Mouse (Mus musculus) kidney, adult 18-20 months (tissue): ENCODE results near the gene Rhod.
"Not testable (repeated sequence)": the region's sequence is repeated elsewhere in the genome, so short reads cannot be mapped to it uniquely, and the experiment has no call there.

Experiments used
- DNase-seq: peaks from one replicate; pipeline ENCODE4 v3.0.0; 2021

Gene Rhod

DNA sequence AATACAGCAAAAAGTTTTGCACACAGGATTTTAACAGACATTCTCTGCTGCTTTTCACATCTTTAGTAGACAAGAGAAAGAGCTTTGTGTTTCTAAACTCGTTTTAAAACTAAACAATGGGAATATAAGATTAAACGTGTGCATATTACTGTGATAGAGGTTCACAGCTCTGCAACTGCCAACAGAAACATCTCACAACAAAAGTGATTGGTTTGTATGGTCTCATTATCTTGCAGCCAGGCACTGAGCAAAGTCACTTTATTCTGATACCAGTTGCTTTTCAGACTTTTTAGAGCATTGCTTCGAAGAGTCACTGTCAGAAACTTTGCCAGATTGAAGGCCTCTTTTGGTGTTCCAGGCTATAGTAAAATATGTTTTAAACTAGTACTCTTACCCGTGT is 40.3 kb downstream of the Rhod start:
- no peak for DNase-seq

DNA sequence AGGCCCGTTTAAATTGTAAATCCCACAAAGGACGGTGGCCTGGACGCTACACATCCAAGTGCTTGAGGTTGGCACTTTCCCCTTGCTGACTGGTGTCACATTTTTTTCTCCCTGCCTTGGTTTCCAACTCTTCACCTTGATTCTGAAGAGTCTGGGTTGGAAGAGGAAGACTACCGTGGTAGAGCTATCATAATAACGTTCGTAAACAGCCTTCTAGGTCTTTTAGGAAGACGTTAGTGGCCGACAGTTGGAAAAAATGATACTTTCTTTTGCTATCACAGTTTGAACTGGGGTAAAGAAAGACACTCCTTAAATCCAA is 40.6 kb downstream of the Rhod start:
- no peak for DNase-seq

DNA sequence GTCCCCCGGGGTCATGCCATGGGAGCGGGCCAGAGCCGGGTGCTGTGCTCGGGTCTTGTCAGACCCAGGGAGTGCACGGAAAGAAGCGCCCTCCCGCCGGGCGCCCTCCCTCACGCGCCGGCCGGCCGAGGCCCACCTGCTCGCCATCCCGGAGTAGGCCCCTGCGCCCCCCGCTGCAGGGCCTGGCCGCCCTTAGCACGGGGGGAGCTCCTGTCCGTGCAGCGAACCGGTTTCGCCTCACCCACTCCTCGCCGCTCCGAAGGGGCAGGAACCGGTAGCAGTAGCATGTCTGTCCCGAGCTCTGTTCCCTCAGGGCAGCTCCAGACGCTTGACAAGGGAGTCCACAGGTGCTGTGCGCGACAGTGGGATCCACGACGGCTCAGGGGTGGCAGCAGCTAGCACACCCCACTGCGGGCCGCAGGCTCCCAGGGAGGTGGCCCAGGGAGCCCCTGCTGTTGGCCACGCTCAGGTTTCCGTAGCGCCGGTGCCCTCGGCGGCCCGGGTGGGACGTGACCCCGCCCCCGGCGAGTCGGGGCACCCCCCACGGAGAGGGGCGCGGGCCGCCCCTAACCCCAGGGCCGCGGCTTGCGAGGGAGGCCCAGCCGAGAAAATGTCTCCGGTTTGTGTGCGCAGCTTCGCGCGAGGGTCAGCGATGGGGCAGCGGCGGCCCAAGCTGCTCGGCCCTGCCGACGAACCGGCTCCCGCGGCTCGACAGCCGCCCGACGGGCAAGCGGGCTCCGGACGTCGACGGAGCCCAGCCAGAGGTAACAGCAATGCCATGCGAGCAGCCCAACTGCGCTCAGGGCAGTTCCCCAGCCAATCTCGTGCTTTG is 41.2 kb downstream of the Rhod start, which contains the start of gene Kdm2a:
Gene Kdm2a, minus strand, starts transcription at position 488 of the 832 bp plus-strand sequence.
- peak; percentile 76 for DNase-seq

DNA sequence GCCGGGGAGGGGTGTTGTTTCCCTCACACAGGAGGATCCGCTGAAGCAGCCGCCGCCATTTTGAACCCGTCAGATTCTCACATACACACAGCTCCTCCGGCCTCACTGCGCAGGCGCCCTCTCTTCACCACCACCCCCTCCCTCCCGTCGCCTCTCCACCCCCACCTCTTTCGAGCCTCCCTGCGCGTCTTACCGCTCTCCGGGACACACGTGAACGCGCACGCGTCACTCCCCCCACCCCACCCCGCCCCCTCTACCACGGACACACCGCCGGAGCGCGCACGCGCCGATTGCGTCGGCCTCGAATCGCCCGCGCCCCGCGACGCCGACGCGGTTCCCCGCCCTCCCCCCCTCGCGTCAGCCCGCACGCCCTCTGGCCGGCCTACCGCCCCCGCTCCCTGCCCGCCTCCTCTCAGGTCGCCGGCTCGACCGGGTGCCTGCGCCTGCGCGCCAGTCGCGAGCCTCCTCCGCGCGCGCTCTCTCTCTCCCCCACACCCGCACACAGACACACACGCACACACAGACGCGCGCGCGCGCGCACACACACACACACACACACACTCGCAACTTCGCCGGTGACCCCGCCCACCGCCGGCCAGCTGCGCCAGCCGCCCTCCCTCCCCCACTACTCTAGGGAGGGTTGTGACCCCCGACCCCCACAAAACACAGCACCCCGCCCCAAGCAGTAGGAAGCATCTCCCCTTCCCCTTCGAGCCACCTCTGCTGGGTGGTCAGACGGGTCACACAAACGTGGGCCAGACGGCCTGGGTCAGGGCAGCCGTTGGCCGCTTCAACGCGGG is 42.0 kb downstream of the Rhod start:
- peak; percentile 93 for DNase-seq

DNA sequence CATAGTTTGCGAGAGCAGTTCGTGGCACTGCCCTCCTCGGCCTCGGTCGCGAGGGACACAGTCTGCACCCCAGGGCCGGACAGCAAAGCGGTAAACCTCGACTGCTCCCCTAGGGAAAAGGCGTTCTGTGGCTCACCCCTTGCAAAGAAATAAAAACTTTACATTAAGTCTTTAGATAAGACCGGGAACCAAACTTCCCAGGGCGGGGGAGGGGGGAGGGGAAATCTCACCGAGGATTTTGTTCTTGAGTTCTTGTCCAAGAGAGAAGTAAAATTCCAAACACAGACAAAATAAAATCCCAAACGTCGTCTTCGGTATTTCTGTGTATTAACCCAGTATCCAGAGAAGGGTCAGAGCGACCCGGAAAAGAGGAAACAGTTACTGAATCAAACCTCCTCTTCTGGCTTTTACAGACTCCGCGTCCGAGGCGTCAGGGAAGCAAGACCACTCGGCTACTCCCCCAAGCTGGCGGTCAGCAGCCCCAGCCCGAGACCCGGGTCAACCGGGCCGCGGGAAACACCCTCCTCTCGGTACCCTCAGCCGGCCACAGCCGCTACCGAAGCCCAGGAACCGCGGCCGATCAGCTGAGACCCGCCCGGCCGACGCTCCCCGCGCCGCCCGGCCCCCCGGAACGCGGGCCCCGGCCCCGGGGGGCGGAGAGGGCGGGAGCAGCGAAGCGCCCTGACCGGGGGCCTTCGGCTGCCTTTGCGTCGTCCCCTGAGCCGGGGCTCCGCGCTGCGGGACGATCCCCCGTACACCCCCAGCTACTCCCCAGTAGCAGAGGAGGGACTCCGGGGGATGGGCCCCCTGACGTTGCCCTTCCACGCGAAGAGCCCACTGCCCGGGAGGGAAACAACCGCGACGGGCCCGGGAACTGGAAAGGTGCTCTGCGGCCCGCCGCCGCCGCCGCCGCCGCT is 42.9 kb downstream of the Rhod start:
- DNase-seq, result peak; percentile 33

DNA sequence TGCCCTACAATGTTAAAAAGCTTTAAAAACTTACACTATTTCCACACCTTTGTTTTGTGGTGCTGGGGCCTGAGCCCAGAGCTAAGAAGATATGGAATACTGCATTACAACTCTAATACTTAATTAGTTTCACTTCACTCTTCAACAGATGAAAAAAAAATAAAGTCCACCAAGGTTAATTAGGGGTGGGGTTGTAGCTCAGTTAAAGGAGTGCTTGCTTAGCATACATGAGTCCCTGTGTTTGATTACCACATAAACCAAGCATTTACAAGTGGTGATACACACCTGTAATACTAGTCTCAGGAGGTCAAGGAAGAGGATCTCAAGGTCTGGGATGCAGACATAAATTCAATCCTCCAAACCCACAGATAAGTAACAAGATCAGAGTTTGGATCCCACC is 52.0 kb downstream of the Rhod start:
- no peak for DNase-seq

DNA sequence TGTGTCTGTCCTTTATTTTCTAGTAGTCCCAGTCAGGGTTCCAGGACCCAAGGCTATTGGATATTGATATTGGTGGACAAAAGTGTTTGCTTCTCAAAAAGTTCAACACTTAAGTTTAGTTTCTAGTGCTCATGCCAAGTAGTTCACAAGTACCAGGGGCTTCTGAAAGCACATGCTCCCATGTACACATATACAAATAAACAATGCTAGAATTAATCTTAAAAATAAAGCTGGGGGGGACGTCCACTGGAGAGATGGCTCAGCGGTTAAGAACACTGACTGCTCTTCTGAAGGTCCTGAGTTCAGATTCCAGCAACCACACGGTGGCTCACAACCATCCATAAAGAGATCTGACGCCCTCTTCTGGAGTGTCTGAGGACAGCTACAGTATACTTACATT is 54.2 kb downstream of the Rhod start:
- no peak for DNase-seq

DNA sequence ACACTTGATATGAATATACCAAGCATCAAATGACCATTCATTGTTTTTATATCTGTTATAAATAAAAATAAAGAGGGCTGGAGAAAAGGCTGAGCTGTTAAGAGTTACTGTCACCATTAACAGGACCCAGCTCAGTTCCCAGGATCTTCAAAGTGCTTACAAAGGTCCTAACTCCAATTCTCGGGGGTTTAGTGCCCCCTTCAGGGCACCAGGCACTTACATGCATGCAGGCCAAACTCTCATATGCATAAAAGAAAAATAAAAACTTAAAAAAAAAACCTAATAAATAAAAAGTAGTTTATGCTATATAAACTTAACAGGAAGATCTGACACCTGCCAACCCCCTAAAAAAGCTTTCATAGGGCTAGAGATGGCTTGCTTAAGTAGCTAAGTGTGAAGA is 54.9 kb downstream of the Rhod start:
- no peak for DNase-seq

DNA sequence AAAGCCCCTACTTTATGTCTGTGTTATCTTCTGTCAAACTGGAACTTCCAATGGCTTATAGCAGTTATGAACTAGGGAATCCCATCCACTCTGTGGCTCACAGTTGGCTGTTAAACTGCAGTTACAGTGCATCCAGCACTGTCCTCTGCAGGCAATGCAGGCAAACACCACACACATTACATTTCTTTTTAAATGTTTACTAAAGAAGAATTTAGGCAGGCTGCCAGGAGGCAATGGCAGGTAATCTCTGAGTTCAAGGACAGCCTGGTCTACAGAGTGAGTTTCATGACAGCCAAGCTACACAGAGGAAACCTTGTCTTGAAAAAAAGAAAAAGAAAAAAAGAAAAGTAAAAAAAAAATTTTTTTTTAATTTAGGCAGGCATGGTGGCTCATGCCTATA is 55.9 kb downstream of the Rhod start:
- DNase-seq, result no peak

DNA sequence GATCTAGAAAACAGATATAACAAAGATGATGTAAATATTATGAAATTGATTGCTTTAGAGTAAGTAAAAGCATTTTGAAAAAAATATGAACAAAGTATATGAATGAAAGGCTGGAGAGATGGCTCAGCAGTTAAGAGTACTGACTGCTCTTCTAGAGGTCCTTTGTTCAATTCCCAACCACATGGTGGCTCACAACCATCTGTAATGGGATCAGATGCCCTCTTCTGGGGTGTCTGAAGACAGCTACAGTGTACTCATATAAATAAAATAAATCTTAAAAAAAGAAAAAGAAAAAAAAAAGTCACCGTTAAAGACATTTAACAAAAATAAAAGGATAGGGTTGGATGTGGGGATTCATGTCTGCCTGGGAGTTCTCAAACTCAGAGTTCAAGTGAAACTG is 56.9 kb downstream of the Rhod start:
- not testable (repeated sequence) for DNase-seq
